Mouse (Mus musculus) regulatory T cell (primary cell): ENCODE data around the gene Unc13b.

Experiments used
- in situ Hi-C: fragments of 300-600 bp; cut with MboI, MseI; formaldehyde crosslinking; loops from one replicate; pipeline ENCODE4 v1.15.1; 2025; ENCODE audit warnings: high pct_unique_total_duplicates

Gene Unc13b

GRCm38 (mm10) chr4:43035851-43036250, 22.9 kb upstream of the Unc13b start:
- in situ Hi-C loops, result loop anchor here (25.0 kb wide), 2 partner anchors 926 to 1474 kb away; partner anchors contain the start of genes Dnaic1, Fam219a and Glipr2

- in situ Hi-C loops, result loop anchor here (25.0 kb wide), 2 partner anchors 926 to 1474 kb away; partner anchors contain the start of genes Dnaic1, Fam219a and Glipr2
Observed at GRCm38 (mm10) chr4:43036356-43036755, 22.4 kb upstream of the Unc13b start.

GRCm38 (mm10) chr4:43037860-43038566, 20.7 kb upstream of the Unc13b start:
- in situ Hi-C loops, result loop anchor here (25.0 kb wide), 2 partner anchors 924 to 1476 kb away; partner anchors contain the start of genes Dnaic1, Fam219a and Glipr2

- in situ Hi-C loops, result loop anchor here (25.0 kb wide), 2 partner anchors 923 to 1477 kb away; partner anchors contain the start of genes Dnaic1, Fam219a and Glipr2
Observed at GRCm38 (mm10) chr4:43038567-43039495, 19.9 kb upstream of the Unc13b start.

GRCm38 (mm10) chr4:43039609-43040008, 19.1 kb upstream of the Unc13b start:
- in situ Hi-C loops, result loop anchor here (10.0 to 25.0 kb wide), 3 partner anchors 385 to 1477 kb away; partner anchors contain the start of genes Dnaic1, Fam166b, Fam219a and Glipr2

GRCm38 (mm10) chr4:43040114-43040572, 18.6 kb upstream of the Unc13b start:
- in situ Hi-C loops, result loop anchor here (10.0 to 25.0 kb wide), 3 partner anchors 385 to 1478 kb away; partner anchors contain the start of genes Dnaic1, Fam166b, Fam219a and Glipr2

- in situ Hi-C loops, result loop anchor here (10.0 to 25.0 kb wide), 3 partner anchors 384 to 1479 kb away; partner anchors contain the start of genes Dnaic1, Fam166b, Fam219a and Glipr2
Observed at GRCm38 (mm10) chr4:43040881-43041547, 17.7 kb upstream of the Unc13b start.

- in situ Hi-C loops, result loop anchor here (10.0 to 25.0 kb wide), 3 partner anchors 381 to 1482 kb away; partner anchors contain the start of genes Dnaic1, Fam166b, Fam219a and Glipr2
Observed at GRCm38 (mm10) chr4:43043644-43044357, 15.0 kb upstream of the Unc13b start.

GRCm38 (mm10) chr4:43044673-43045072, 14.1 kb upstream of the Unc13b start:
- in situ Hi-C loops, result loop anchor here (10.0 to 25.0 kb wide), 3 partner anchors 380 to 1482 kb away; partner anchors contain the start of genes Dnaic1, Fam166b, Fam219a and Glipr2

- in situ Hi-C loops, result loop anchor here (10.0 to 25.0 kb wide), 3 partner anchors 380 to 1483 kb away; partner anchors contain the start of genes Dnaic1, Fam166b, Fam219a and Glipr2
Observed at GRCm38 (mm10) chr4:43045285-43045658, 13.5 kb upstream of the Unc13b start.

GRCm38 (mm10) chr4:43045659-43046302, 13.0 kb upstream of the Unc13b start, which contains the start of gene Fam214b:
Gene Fam214b (minus strand): TSS chr4:43046220.
- in situ Hi-C loops, result loop anchor here (10.0 to 25.0 kb wide), 3 partner anchors 379 to 1483 kb away; partner anchors contain the start of genes Dnaic1, Fam166b, Fam219a and Glipr2

- in situ Hi-C loops, result loop anchor here (10.0 to 25.0 kb wide), 3 partner anchors 378 to 1484 kb away; partner anchors contain the start of genes Dnaic1, Fam166b, Fam219a and Glipr2
Observed at GRCm38 (mm10) chr4:43046607-43047006, 12.1 kb upstream of the Unc13b start.

GRCm38 (mm10) chr4:43047231-43047630, 11.5 kb upstream of the Unc13b start:
- in situ Hi-C loops, result loop anchor here (10.0 to 25.0 kb wide), 3 partner anchors 378 to 1485 kb away; partner anchors contain the start of genes Dnaic1, Fam166b, Fam219a and Glipr2

GRCm38 (mm10) chr4:43052627-43053026, 6.1 kb upstream of the Unc13b start:
- in situ Hi-C loops, result no loop called here

GRCm38 (mm10) chr4:43057654-43058053, 1.1 kb upstream of the Unc13b start:
- in situ Hi-C loops, result no loop called here

- in situ Hi-C loops, result no loop called here
Observed at GRCm38 (mm10) chr4:43058392-43058752, 381 bp upstream of the Unc13b start.

GRCm38 (mm10) chr4:43059697-43060096, 944 bp downstream of the Unc13b start:
- in situ Hi-C loops, result no loop called here

- in situ Hi-C loops, result no loop called here
Observed at GRCm38 (mm10) chr4:43060286-43060685, 1.5 kb downstream of the Unc13b start.

GRCm38 (mm10) chr4:43065471-43065870, 6.7 kb downstream of the Unc13b start:
- in situ Hi-C loops, result no loop called here
